Mouse (Mus musculus): Measurements from ENCODE around the gene Dlk1. TPM values are rescaled to one million over a fixed set of nuclear protein-coding genes. Genes with fewer than 3 reads are reported as not detected.

Gene Dlk1
- polyA plus RNA-seq, 1 experiment from 2014 or later = 96.8 TPM

DNA sequence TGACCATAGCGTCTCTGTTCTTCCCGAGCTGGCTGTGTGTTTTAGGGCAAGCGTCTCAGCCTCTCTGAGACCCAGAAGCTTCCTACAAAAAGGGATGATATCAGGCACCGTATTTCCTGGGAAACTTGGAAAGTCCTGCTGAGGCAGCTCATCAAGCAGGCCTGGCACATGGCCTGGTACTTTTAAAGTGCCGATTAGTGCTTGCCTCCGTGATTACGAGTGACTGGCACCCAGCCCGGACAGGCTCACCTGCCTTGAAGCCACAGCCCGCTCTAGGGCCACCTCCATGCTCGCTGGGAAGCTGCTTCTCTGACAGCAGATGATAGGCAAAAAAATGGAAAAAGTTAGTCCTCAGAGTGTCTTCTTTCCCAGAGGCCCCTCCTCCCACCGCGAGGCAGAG, 32.6 kb upstream of the Dlk1 start:
- no peak overlapping the region for H3K4me3 ChIP-seq (replicated peaks)
- ATAC-seq (ENCODE audit: low FRiP score) = no peak
- WGBS = 64% methylated on average over 12 of the region's 12 CpGs
- H3K4me2 ChIP-seq = no peak overlapping the region
- peaks cover 38% of the 10 kb centered on the region for H3K4me1 ChIP-seq
- no peak overlapping the region for H3K27ac ChIP-seq (replicated peaks)
- H3K36me3 ChIP-seq = no peaks in the 10 kb centered on the region
- no peak overlapping the region for H3K9ac ChIP-seq (replicated peaks)
- no peaks in the 10 kb centered on the region for H3K27me3 ChIP-seq (replicated peaks)
- no peaks in the 10 kb centered on the region for H3K9me3 ChIP-seq (replicated peaks)

DNA sequence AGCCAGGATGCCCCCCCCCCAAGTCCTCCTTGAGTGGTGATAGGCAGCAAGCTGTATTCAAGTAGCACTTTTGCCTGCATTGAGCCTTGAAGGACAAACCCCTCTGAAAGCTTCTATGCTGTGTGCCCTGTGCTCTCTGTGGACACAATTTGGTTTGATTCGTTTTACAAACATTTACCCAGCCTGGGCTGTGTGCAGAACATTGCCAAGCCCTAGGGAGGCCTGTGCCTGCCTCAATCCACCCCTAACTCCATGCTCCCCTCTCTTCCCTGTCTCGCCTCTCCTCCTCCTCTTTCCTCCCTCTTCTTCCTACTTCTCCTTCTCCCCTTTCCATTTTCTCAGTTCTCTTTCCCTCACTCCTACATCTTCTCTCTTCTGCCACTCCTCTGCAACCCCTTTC, 29.5 kb upstream of the Dlk1 start:
- Histone ChIP-seq H3K4me2 (no peak overlapping the region), H3K36me3 (no peaks in the 10 kb centered on the region), H3K9ac (replicated peaks) (no peak overlapping the region), H3K4me1 (peaks cover 28% of the 10 kb centered on the region), H3K4me3 (replicated peaks) (no peak overlapping the region), H3K27me3 (replicated peaks) (peaks cover 4% of the 10 kb centered on the region; the same call in 1 of the 2 replicates), H3K27ac (replicated peaks) (no peak overlapping the region), H3K9me3 (replicated peaks) (no peaks in the 10 kb centered on the region)
- ATAC-seq (ENCODE audit: low FRiP score) = no peak
- WGBS = 48% methylated on average over 2 of the region's 2 CpGs

DNA sequence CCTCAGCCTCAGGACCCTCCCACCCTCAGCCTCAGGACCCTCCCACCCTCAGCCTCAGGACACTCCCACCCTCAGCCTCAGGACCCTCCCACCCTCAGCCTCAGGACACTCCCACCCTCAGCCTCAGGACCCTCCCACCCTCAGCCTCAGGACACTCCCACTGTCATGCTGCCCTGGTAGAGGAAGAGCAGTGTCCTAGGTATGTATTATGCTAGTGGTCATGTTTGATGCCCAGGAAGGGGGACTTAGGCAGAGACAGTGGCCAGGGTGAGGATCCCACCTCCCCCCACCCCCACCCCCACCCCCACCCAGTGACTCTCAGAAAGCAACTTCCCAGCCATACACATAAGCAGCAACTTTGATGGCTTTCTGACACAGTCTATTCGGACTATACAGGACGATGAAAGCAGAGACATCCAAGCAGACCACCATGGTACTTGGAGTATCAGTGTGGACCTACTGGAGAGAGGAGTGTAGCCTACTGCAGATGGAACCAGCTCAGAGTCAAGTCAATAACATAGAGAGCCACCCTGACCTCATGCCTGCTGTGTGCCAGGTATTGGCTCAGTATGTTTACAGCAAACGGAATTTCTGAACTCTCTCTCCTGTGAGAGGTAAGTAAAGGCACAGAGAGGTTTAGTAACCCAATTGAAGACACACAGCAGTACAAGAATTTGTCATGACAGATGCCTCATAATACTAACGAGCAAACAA, 28.8 kb upstream of the Dlk1 start:
- no peak for ATAC-seq (ENCODE audit: low FRiP score)
- WGBS = 70% methylated on average over 4 of the region's 4 CpGs
- no peak overlapping the region for H3K9ac ChIP-seq (replicated peaks)

DNA sequence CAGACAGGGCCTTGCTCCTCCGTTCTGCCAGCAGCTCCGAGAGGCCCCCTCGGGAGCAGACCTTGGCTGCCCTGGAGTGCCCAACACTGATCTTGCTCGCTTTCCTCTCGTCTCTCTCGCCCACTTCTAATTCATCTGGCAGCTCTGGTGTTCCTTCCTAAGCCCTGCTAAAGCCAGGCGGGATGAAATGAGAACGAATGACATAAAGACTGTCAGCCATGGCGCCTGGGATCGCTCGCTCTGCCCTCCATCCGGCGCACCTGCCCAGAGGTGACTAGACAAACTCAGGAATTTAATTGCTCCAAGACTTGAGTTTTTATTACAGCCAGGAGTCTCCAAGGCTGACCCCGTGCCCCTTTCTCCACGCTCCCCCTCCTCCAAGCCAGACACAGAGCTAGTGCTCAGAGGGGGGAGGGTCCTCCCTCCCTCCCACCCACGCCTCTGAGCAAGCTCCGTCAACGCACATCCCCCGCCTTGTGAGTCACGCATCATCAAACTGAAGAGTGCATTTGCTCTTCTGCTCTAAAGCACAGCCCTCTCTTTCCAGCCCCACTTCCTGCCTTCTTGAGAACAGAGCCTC, 27.8 kb upstream of the Dlk1 start:
- Histone ChIP-seq H3K27ac (replicated peaks) (no peak overlapping the region), H3K4me3 (replicated peaks) (no peak overlapping the region)
- WGBS = 10% methylated on average over 20 of the region's 20 CpGs

More for the DNA sequence above, 28.8 kb upstream of the Dlk1 start:
- Histone ChIP-seq H3K27me3 (replicated peaks) (peaks cover 4% of the 10 kb centered on the region; the same call in 1 of the 2 replicates), H3K27ac (replicated peaks) (no peak overlapping the region), H3K4me1 (peaks cover 26% of the 10 kb centered on the region), H3K36me3 (no peaks in the 10 kb centered on the region), H3K4me3 (replicated peaks) (no peak overlapping the region), H3K9me3 (replicated peaks) (no peaks in the 10 kb centered on the region), H3K4me2 (no peak overlapping the region)

DNA sequence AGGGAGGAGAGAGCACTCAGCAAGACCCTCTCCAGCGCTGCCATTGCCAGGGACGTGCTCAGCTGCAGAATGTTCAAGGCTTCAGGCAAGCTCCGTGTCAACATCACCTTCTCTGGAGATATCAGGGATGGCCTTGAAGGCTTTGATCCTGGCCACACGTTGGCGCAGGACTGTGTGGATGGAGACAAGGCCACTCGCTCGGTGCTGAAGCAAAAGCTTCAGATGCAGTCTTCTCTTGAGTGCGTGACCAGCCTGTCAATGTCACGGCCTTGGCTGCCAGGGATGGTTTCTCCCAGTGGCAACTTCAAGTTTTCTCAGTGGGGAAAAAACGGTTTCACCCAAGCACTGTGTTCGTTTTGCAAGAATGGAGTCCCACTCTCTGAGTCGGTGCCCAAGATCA, 26.6 kb upstream of the Dlk1 start:
- H3K4me1 ChIP-seq = peaks cover 13% of the 10 kb centered on the region
- H3K27me3 ChIP-seq (replicated peaks) = peaks cover 4% of the 10 kb centered on the region; the same call in 1 of the 2 replicates
- no peak overlapping the region for H3K4me3 ChIP-seq (replicated peaks)
- no peak overlapping the region for H3K4me2 ChIP-seq
- no peak overlapping the region for H3K9ac ChIP-seq (replicated peaks)
- WGBS = 83% methylated on average over 12 of the region's 12 CpGs
- H3K27ac ChIP-seq (replicated peaks) = no peak overlapping the region
- H3K36me3 ChIP-seq = no peaks in the 10 kb centered on the region
- no peaks in the 10 kb centered on the region for H3K9me3 ChIP-seq (replicated peaks)
- no peak for ATAC-seq (ENCODE audit: low FRiP score)

More for the DNA sequence above, 27.8 kb upstream of the Dlk1 start:
- H3K4me2 ChIP-seq = peak overlapping the region; percentile 42
- peak; percentile 31; the same call in 1 of the 2 replicates for ATAC-seq (ENCODE audit: low FRiP score)
- peaks cover 24% of the 10 kb centered on the region for H3K4me1 ChIP-seq
- peaks cover 4% of the 10 kb centered on the region; the same call in 1 of the 2 replicates for H3K27me3 ChIP-seq (replicated peaks)
- H3K9ac ChIP-seq (replicated peaks) = no peak overlapping the region
- no peaks in the 10 kb centered on the region for H3K36me3 ChIP-seq
- no peaks in the 10 kb centered on the region for H3K9me3 ChIP-seq (replicated peaks)

DNA sequence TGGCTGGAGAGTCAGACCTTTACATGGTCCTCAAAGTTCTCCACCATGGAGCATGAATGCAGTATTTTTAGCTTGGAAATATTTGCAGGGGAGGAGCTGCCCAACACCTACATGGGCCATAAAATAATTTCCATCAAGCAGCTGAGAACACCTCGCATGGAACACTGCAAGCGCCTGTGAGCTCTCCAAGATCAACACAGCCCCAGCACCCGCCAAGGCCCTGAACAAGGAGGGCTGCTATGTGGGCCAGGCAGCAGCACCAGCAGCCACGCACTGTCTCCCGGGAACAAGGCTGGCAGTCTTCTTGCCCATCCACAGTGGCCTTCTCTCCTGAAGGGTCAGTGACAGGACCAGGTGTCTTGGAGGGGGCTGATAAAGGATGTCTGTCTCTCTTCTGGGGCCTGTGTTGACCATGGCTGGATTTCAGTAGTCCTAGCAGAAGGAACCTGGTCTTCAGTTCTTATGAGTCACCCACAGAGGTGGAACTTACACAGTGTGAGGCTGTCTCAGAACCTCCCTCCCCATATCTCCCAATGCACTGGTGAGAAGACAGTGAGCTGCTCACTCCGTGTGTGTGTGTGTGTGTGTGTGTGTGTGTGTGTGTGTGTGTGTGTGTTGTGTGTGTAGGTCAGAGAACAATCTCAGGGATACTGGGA, 20.0 kb upstream of the Dlk1 start:
- no peaks in the 10 kb centered on the region for H3K9me3 ChIP-seq (replicated peaks)
- no peaks in the 10 kb centered on the region for H3K27me3 ChIP-seq (replicated peaks)
- H3K9ac ChIP-seq (replicated peaks) = no peak overlapping the region
- no peak overlapping the region for H3K4me2 ChIP-seq
- H3K27ac ChIP-seq (replicated peaks) = no peak overlapping the region
- H3K36me3 ChIP-seq = no peaks in the 10 kb centered on the region
- WGBS = 79% methylated on average over 6 of the region's 6 CpGs
- no peak overlapping the region for H3K4me3 ChIP-seq (replicated peaks)
- ATAC-seq (ENCODE audit: low FRiP score) = no peak
- peaks cover 17% of the 10 kb centered on the region for H3K4me1 ChIP-seq

DNA sequence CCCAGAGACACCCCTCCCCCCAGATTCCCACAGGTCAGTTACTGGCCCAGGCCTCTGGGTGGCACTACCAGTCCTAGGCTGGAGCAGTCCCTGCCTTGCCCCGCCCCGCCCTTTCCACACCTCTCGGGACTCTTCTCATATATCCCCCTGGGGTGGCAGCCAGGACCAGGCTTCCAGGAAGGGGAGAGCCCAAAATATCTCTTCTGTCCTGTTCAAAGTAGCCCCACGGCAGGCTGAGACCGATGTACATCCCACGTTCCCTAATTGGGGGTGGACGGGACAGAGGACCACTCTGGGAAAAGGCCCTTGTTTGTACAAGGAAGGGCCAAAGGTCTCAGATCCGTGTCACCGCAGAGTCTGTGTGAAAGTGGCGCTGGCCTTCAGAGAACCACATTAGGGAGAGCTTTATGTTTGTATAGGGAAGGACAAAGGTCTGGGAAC, 16.2 kb upstream of the Dlk1 start:
- Histone ChIP-seq H3K27ac (replicated peaks) (no peak overlapping the region; the same call in 1 of the 2 replicates), H3K9me3 (replicated peaks) (no peaks in the 10 kb centered on the region), H3K4me2 (no peak overlapping the region), H3K9ac (replicated peaks) (no peak overlapping the region), H3K27me3 (replicated peaks) (no peaks in the 10 kb centered on the region), H3K36me3 (no peaks in the 10 kb centered on the region), H3K4me3 (replicated peaks) (no peak overlapping the region), H3K4me1 (peaks cover 43% of the 10 kb centered on the region)
- WGBS = 15% methylated on average over 10 of the region's 10 CpGs
- ATAC-seq (ENCODE audit: low FRiP score) = no peak

DNA sequence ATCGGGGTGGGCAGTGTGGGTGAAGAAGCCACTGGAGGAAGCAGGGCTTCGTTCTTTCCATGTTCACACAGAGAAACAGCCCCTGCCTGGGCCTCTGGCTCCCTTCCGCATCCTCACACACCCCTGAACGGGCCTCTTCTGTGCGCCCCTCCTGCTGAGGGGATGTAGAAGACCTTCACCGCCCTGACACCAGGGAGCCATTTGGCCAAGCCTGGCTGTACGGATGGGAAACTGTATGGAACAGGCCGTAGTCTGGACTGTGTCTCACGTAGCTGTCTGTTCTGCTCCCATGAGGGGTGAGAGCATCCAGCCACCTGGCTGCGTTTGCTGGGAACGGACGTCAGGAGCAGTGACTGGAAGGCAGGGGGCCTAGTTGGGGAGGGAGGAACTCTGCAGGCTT, 15.8 kb upstream of the Dlk1 start:
- H3K9ac ChIP-seq (replicated peaks) = no peak overlapping the region
- H3K36me3 ChIP-seq = no peaks in the 10 kb centered on the region
- H3K9me3 ChIP-seq (replicated peaks) = no peaks in the 10 kb centered on the region
- H3K4me1 ChIP-seq = peaks cover 48% of the 10 kb centered on the region
- H3K4me3 ChIP-seq (replicated peaks) = no peak overlapping the region
- WGBS = 20% methylated on average over 12 of the region's 12 CpGs
- H3K4me2 ChIP-seq = no peak overlapping the region
- H3K27ac ChIP-seq (replicated peaks) = no peak overlapping the region; the same call in 1 of the 2 replicates
- ATAC-seq (ENCODE audit: low FRiP score) = no peak
- no peaks in the 10 kb centered on the region for H3K27me3 ChIP-seq (replicated peaks)

DNA sequence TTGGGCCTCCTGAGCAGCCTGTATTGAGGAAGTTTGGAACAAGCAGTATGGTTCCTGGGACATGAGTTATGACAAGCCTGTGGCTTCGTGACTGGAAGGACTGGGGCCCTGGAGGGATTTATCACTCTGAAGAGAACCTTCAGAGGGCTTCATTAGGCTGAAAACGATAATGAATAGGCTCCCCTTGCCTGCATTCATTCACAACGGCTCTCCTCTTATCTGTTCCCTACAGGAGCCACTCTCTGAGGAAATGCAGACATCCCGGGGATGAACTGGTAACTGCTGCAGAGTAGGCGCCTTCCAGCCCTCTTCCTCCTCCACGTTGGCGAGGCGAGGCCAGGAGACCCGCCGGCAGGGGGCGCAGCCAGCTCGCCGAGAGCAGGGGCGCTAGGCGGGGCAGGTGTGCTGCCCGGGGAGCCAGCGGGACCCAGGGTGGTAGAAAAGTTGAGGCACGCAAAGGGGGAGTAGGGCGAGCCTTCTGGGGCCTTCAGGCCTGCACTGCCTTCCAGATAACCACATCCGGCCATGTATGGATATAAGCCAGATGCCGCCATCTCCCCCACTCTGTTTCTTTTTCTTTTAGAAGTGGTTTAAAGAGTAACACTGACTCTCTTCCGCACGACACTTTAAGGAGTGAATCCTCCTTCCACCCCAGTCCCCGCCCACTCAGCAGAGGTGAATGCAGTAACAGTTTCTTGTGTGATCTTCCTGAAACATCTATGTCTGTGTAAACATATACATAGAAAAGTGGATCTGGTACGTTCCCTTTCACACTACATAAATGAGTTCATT, 14.9 kb upstream of the Dlk1 start:
- H3K36me3 ChIP-seq = no peaks in the 10 kb centered on the region
- ATAC-seq (ENCODE audit: low FRiP score) = 0 out of 2 replicates have a peak, but pooled peaks have one; percentile 40

DNA sequence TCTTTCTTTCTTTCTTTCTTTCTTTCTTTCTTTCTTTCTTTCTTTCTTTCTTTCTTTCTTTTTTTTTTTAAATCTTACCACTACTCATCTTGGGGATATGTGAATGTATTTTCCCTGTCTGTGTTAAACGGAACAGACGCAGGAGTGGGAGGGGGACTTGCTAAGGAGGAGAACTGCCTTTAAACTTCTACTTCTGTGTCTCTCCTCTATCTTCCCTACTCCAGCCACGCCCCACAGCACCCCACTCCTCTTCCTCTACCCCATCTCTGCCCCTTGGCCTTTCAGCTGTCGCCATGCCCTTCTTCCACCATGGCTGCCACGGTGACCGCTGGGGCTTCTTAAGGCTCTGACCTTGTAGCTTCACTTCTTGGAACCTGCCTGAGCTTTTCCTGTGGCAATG, 14.2 kb upstream of the Dlk1 start:
- Histone ChIP-seq H3K9me3 (replicated peaks) (no peaks in the 10 kb centered on the region), H3K4me3 (replicated peaks) (no peak overlapping the region), H3K36me3 (no peaks in the 10 kb centered on the region), H3K4me1 (peaks cover 50% of the 10 kb centered on the region), H3K27me3 (replicated peaks) (peaks cover under 1% of the 10 kb centered on the region; the same call in 1 of the 2 replicates), H3K27ac (replicated peaks) (no peak overlapping the region), H3K4me2 (no peak overlapping the region), H3K9ac (replicated peaks) (no peak overlapping the region)
- 76% methylated on average over 6 of the region's 6 CpGs for WGBS
- ATAC-seq (ENCODE audit: low FRiP score) = no peak

More for the DNA sequence above, 14.9 kb upstream of the Dlk1 start:
- Histone ChIP-seq H3K9ac (replicated peaks) (no peak overlapping the region), H3K9me3 (replicated peaks) (no peaks in the 10 kb centered on the region), H3K27me3 (replicated peaks) (no peaks in the 10 kb centered on the region), H3K4me1 (peaks cover 50% of the 10 kb centered on the region), H3K4me3 (replicated peaks) (no peak overlapping the region), H3K4me2 (peak overlapping the region; percentile 39), H3K27ac (replicated peaks) (no peak overlapping the region)
- 9% methylated on average over 25 of the region's 25 CpGs for WGBS

DNA sequence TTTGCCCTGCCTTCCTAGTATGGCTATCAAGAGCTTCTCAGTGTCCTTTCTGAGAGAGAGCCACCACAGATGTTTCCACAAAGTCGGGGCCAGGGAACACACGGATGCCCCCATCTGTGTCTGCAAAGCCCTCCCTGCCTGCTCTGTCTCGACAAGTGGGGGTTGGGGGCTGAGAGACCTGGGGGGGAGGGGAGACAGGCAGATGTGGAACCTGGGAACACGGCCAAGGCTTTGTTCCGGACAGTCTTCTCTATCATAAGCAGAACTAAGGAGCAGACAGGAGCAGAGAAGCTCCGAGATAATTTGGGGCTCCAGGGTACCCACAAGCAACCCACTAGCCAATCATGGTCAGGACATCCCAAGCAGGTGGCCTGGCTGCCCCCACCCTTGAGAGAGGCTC, 12.6 kb upstream of the Dlk1 start:
- ATAC-seq (ENCODE audit: low FRiP score) = no peak
- Histone ChIP-seq H3K4me3 (replicated peaks) (no peak overlapping the region), H3K4me2 (no peak overlapping the region), H3K9ac (replicated peaks) (no peak overlapping the region), H3K36me3 (no peaks in the 10 kb centered on the region), H3K4me1 (peaks cover 54% of the 10 kb centered on the region), H3K27ac (replicated peaks) (no peak overlapping the region), H3K9me3 (replicated peaks) (no peaks in the 10 kb centered on the region), H3K27me3 (replicated peaks) (peaks cover 10% of the 10 kb centered on the region; the same call in 1 of the 2 replicates)
- 55% methylated on average over 6 of the region's 6 CpGs for WGBS

All from neural tube, embryonic 15.5 days (tissue).